Mouse (Mus musculus) small intestine, adult 2 months (tissue): Measurements from ENCODE around the gene Steap4. TPM values are rescaled to one million over a fixed set of nuclear protein-coding genes. Genes with fewer than 3 reads are reported as not detected.
"Not testable (repeated sequence)": the region's sequence is repeated elsewhere in the genome, so short reads cannot be mapped to it uniquely, and the experiment has no call there.

Experiments
- H3K27ac ChIP-seq: fragments of 200-500 bp; 2 replicates; pipeline ENCODE4 v1.5.1; 2012; ENCODE audit warnings: low read depth, low read length, control low read depth, inconsistent platforms; ENCODE audit not compliant: insufficient read depth
- H3K27me3 ChIP-seq: fragments of 200-500 bp; 2 replicates; pipeline ENCODE4 v1.6.1; 2012; ENCODE audit warnings: mild to moderate bottlenecking, moderate library complexity, low read length, inconsistent platforms; ENCODE audit not compliant: control insufficient read depth, insufficient read depth
- H3K36me3 ChIP-seq: fragments of 200-500 bp; 2 replicates; pipeline ENCODE4 v1.6.1; 2012; ENCODE audit warnings: mild to moderate bottlenecking, low read length, control low read depth, inconsistent platforms; ENCODE audit not compliant: control insufficient read depth, insufficient read depth
- H3K4me1 ChIP-seq: fragments of 200-500 bp; 2 replicates; pipeline ENCODE4 v1.6.1; 2012; ENCODE audit warnings: low read length, inconsistent platforms, mixed read lengths; ENCODE audit not compliant: control insufficient read depth, insufficient read depth, insufficient read length
- H3K4me3 ChIP-seq: fragments of 200-500 bp; 2 replicates; pipeline ENCODE4 v1.5.1; 2012; ENCODE audit warnings: low read depth, mild to moderate bottlenecking, control low read depth, inconsistent platforms, low read length, moderate library complexity
- CTCF ChIP-seq: fragments of 200-500 bp; IDR thresholded peaks from 2 replicates; pipeline ENCODE4 v1.5.1; 2012; ENCODE audit warnings: low read depth, mild to moderate bottlenecking, control low read depth, inconsistent platforms, low read length, moderate library complexity, mixed read lengths; ENCODE audit not compliant: insufficient replicate concordance, insufficient read length; ENCODE audit errors: extremely low read depth
- POLR2A ChIP-seq: fragments of 200-500 bp; IDR thresholded peaks from 2 replicates; pipeline ENCODE4 v1.6.1; 2012; ENCODE audit warnings: low read depth, mild to moderate bottlenecking, control low read depth, inconsistent platforms, low read length, moderate library complexity
- WGBS: fragments of 180-500 bp; shearing (Covaris S2); methylation state at CpG from one replicate; pipeline ENCODE4 v1.1.7; 2018; 5-methylcytosine and 5-hydroxymethylcytosine counted together
- polyA plus RNA-seq: library from polyadenylated mRNA; depleted of rRNA; stranded (reverse); fragments of >200 nt; gene quantifications from 2 replicates; pipeline ENCODE4 v1.2.3, GENCODE M21; 2012

Gene Steap4
- polyA plus RNA-seq, 1 experiment: 0.19 TPM

DNA sequence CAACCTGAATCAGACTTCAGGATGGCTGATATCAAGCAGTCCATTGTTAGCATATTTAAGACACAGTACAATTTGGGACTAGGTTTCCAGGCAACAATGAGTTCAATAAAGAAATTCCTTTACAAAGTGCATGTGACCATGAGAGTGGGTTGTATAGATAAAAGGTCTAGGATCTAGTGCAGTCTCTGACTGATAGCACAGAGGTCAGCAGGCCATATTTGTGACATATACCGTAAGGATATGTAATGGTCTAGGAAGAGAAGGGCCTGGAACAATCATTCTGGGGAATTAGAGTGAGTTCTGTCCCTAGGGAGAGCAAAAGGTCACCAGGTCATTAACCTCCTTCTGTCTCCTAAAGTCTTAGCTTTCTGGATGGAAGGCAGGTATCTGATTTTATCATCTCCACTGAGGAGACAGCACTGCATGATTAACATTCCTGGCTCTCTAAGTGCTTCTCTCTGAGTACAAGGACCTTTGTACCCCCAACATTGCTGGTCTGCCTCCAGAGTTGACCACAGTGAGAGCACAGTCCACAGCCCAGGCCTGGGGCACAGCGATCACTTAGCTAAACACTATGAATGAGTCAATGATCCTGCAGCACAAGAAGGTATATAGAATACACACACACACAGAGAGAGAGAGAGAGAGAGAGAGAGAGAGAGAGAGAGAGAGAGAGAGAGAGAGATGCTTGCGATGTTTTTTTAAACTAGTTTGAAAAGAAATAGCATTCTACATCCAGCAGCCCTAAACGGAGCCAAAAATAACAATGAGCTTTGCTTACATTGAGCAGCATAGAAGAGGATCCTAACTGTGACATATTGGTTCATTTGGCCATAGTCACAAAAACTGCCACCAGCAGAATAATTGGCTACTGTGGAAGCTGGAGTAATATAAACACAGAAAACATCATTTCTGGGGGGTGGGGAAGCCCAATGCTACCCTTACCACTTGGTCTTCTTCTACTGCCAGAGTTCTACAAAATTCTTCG lies 27.7 kb upstream of the Steap4 start:
- no peaks in the 10 kb centered on the region for H3K36me3 ChIP-seq
- H3K4me1 ChIP-seq: no peaks in the 10 kb centered on the region
- TF ChIP-seq CTCF (no peak), POLR2A (no peak)
- no peak overlapping the region for H3K4me3 ChIP-seq
- H3K27me3 ChIP-seq: no peaks in the 10 kb centered on the region
- no peak overlapping the region for H3K27ac ChIP-seq
- 41% methylated on average over 5 of the region's 5 CpGs for WGBS

DNA sequence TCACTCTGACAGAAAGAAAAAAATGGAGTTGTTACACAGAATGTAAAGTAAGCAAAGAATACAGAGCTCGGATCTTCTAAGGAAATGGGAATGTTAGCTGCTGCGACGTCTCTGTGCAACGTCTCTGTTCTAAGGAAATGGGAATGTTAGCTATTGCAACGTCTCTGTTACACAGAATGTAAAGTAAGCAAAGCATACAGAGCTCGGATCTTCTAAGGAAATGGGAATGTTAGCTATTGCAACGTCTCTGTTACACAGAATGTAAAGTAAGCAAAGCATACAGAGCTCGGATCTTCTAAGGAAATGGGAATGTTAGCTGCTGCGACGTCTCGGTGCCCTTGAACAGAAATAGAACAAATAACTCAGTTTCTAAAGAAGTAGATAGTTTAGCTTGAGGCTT lies 26.8 kb upstream of the Steap4 start:
- not testable (repeated sequence) for H3K4me3 ChIP-seq, H3K4me1 ChIP-seq, H3K27me3 ChIP-seq, H3K27ac ChIP-seq, H3K36me3 ChIP-seq
- 52% methylated on average over 11 of the region's 11 CpGs for WGBS

DNA sequence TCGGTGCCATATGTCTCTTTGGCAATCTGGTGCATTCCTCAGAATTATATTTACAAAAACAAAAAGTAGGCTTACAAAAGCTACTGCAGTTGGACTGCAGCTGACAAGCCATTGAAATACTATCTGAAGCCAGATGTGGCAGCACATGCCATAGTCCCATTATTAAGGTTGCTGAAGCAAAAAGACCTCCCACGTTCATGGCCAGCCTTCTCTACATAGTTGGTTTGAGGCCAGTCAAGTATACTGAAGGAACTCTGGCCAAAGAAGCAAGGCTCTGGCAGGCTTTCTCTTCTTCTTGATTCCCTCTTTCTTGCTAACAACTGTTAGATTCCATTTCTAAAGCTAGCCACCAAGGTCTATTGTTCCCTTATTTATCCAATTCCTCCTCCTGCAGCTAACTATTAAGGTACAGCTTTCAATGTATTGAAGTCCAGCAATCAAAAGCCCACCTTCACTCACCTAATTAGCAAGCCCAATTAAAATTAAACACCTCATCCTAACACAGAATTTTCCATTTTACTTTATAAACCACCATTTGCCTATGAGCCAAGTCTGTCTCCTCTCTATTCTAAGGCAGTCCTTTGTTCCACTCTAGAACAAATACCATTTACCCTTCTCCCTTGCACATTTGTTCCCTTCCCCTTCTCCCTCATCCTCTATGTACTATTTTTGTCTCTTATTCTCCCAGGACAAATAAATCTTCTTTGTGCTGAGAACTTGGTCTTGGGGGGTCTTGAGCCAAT lies 26.2 kb upstream of the Steap4 start:
- H3K27ac ChIP-seq: no peak overlapping the region
- no peaks in the 10 kb centered on the region for H3K4me1 ChIP-seq
- H3K27me3 ChIP-seq: no peaks in the 10 kb centered on the region
- WGBS: 64% methylated on average over 2 of the region's 2 CpGs
- TF ChIP-seq CTCF (no peak), POLR2A (no peak)
- H3K36me3 ChIP-seq: no peaks in the 10 kb centered on the region
- H3K4me3 ChIP-seq: no peak overlapping the region

DNA sequence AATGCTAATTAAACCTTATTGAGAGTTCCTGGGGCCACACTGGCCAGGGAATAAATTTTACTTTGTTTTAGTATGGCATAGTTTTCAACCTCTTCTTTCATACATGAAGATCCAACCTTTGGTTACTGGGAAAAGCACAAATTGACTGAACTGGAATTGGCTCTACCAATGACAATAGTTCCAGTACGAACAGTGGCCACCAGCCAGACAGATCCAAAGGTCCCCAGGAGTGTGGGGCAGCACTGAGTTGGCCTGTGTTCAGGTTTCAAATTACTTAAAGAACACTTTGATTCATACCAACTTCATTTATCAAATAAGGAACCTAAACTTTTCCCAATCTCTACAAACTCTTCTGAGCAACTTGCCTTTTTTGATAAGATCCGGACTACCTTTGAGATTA lies 5.4 kb upstream of the Steap4 start:
- Histone ChIP-seq H3K36me3 (no peaks in the 10 kb centered on the region), H3K27ac (no peak overlapping the region), H3K4me1 (no peaks in the 10 kb centered on the region), H3K27me3 (no peaks in the 10 kb centered on the region), H3K4me3 (no peak overlapping the region)
- WGBS: 40% methylated on average over 2 of the region's 2 CpGs
- TF ChIP-seq CTCF (no peak), POLR2A (no peak)

DNA sequence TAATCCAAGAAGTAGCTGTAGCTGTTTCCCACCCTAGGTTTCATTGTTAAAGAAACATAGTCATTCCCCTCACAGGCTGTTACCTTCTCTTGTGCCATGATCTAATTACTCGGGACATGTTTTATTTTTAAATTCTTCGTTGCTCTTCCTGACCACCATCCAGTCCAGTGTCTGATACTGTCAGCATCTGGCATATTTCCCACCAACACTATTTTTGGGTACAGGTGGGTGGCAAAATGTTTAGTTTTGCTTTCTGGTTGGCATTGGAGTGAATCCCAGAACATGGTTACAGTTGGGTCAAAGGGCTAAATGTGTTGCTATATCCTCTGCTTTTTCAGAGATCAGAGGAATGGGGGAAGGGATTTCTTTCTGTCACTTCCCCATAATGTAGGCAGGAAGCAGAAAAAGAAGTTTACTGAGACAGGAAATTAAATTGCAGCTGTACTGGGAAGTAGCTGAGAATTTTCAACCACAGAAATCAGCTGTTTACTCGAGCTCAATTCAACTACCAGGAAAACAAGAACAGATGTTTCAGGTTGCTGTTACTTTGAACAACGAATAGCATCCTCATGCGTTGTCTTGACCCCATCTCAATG lies 4.8 kb upstream of the Steap4 start:
- H3K4me3 ChIP-seq: no peak overlapping the region
- H3K27ac ChIP-seq: no peak overlapping the region
- TF ChIP-seq CTCF: no peak
- TF ChIP-seq POLR2A: no peak
- no peaks in the 10 kb centered on the region for H3K36me3 ChIP-seq
- WGBS: 49% methylated on average over 5 of the region's 5 CpGs
- H3K27me3 ChIP-seq: no peaks in the 10 kb centered on the region
- H3K4me1 ChIP-seq: peaks cover 3% of the 10 kb centered on the region; the same call in 1 of the 2 replicates

DNA sequence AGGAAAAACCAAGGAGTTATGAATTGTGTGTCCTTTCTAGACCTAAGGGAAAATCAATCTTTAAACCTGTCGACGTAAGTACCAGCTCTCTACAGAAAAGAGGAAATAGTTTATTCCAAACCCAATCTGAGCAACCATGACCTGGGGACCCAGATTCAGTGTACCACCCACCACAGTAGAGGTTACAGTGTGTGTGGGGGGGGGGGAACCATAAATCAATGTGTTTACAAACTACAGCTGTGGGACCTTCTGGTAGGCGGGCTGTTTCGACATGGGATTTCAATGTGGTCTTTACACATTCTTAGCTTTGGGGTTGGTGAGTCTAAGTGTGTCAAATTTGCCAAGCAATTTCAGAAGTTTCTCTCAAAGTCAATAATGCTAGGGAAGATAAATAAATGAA lies 2.2 kb upstream of the Steap4 start:
- Histone ChIP-seq H3K4me3 (no peak overlapping the region), H3K4me1 (peaks cover 3% of the 10 kb centered on the region; the same call in 1 of the 2 replicates), H3K27ac (no peak overlapping the region), H3K27me3 (no peaks in the 10 kb centered on the region), H3K36me3 (no peaks in the 10 kb centered on the region)
- no peak for TF ChIP-seq CTCF
- TF ChIP-seq POLR2A: no peak
- 81% methylated on average over 4 of the region's 4 CpGs for WGBS

DNA sequence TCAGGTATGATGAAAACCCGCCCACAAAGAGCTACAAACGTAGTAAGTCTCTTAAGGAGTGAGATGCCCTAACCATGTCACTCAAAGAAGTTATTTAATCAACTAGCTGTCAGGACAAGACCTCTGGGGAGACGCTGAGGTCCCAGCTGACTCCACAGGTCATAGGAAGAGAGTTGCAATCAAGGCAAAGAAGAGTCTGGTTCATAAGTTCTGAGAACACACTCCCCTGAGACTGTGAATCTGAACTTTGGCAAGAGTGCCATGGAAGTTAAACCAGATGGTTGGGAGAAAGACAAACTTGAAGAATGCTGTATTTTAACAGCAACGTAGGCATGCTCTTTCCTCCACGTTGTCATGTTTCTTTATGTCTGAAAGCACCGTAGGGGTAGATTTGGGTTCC lies 971 bp upstream of the Steap4 start:
- TF ChIP-seq CTCF: no peak
- TF ChIP-seq POLR2A: no peak
- H3K4me1 ChIP-seq: peaks cover 3% of the 10 kb centered on the region; the same call in 1 of the 2 replicates
- H3K36me3 ChIP-seq: no peaks in the 10 kb centered on the region
- H3K4me3 ChIP-seq: no peak overlapping the region
- H3K27me3 ChIP-seq: no peaks in the 10 kb centered on the region
- 86% methylated on average over 6 of the region's 6 CpGs for WGBS
- H3K27ac ChIP-seq: no peak overlapping the region
